Mouse (Mus musculus) gastrocnemius, adult 2 months (tissue): Measurements from ENCODE around the gene Mblac2. TPM values are rescaled to one million over a fixed set of nuclear protein-coding genes. Genes with fewer than 3 reads are reported as not detected.

Source experiments
- DNase-seq: peaks from one replicate; pipeline ENCODE4 v3.0.0; 2022
- H3K27ac ChIP-seq: fragments of 200-600 bp; 2 replicates; pipeline ENCODE4 v1.8.1; 2022; ENCODE audit warnings: mild to moderate bottlenecking
- H3K4me3 ChIP-seq: fragments of 200-600 bp; 2 replicates; pipeline ENCODE4 v1.8.1; 2022; ENCODE audit warnings: mild to moderate bottlenecking, moderate library complexity
- CTCF ChIP-seq: fragments of 200-600 bp; IDR thresholded peaks from 2 replicates; pipeline ENCODE4 v1.8.1; 2022; ENCODE audit warnings: antibody characterized with exemption, mild to moderate bottlenecking, moderate library complexity
- intact Hi-C: fragments of 180-260 bp; cut with DNase I; formaldehyde crosslinking; loops from one replicate; pipeline ENCODE4 v1.15.1; 2025
- total RNA-seq, 2 experiments: library from RNA; stranded (reverse); gene quantifications; 2 replicates each; pipeline ENCODE4 v1.2.3; 2021

Mblac2 gene
- total RNA-seq, 2 experiments from 2014 or later, result 1.6 to 2.0 TPM

DNA sequence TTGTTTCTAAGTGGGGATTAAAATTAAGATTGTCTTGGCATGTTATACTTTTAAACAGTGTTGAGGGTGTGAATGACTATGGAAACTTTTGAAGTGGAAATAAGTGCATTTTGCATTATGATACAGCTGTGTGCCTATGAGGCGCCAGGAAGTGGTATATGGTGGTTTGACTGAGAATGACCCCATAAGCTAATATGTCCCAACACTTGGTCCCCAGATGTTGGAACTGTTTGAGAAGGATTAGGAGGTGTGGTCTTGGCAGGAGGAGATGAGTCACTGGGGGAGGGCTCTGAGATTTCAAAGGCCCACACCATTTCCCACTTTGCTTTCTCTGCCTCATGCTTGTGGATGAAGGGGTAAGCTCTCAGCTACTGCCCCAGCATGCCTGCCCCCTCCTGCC, 44.2 kb downstream of the Mblac2 start:
- Histone ChIP-seq H3K27ac (no peak overlapping the region), H3K4me3 (no peak overlapping the region)
- intact Hi-C loops, result no loop called here
- DNase-seq, result no peak
- no peak for TF ChIP-seq CTCF

GRCm38 (mm10) chr13:81757058-81757660, 46.0 kb downstream of the Mblac2 start:
- intact Hi-C loops, result no loop called here
- H3K4me3 ChIP-seq, result no peak overlapping the region
- no peak for DNase-seq
- H3K27ac ChIP-seq, result no peak overlapping the region
- TF ChIP-seq CTCF, result no peak

GRCm38 (mm10) chr13:81760379-81760778, 49.2 kb downstream of the Mblac2 start:
- peak; percentile 74 for TF ChIP-seq CTCF
- DNase-seq, result no peak
- H3K27ac ChIP-seq, result no peak overlapping the region
- intact Hi-C loops, result loop anchor here (5.0 kb wide), 2 partner anchors 103 to 118 kb away; partner anchors contain the start of gene Lysmd3
- no peak overlapping the region for H3K4me3 ChIP-seq

DNA sequence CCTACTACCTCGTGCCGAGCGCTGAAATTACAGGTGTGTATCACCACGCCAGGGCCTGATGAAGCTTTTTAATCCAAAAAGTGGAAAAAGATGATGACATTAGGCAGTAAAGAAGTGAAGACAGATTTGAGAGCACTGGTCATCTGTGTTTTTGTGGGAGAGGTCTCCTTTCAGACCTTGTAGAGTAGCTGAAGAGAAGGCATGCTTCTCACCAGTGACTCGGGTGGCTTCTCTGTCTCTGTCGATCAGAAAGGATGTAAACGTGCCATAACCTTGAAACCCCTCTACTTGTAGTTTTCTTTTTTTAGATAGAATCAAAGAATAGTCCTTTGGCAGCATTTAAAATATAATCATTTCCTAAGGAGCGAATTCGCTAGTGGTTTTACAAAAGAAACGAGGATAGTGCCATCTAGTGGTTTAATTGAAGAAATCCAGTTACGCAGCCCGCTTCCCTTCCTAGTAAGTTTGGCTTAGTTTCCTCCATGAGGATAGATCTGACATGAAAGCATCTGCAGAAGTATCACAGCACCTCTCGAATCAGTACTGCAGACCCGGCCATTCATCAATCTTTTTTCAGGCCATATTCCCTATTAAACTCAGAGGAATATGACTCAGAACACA, 50.5 kb downstream of the Mblac2 start:
- TF ChIP-seq CTCF, result peak; percentile 83
- intact Hi-C loops, result loop anchor here (1.0 to 5.0 kb wide), 3 partner anchors 104 to 322 kb away; partner anchors contain the start of gene Lysmd3
- no peak for DNase-seq
- Histone ChIP-seq H3K4me3 (peak overlapping the region; percentile 62), H3K27ac (no peak overlapping the region)

DNA sequence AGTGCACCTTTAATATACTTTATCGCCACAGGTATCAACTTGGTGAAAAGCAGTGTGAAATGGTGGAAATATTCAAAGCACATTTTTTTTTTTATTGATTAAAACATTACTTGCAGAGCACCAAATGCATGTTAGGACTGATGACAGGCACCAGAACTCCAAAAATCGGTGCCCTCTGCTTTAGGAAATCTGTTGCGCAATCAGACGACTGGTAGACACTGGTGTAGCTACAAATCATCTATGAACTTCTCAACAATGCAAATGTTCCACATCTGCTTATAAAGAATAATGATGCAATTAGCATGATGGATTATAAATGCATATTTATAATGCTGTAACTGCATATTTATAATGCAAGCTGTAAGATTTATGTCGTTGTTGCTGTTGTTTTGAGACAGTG, 53.0 kb downstream of the Mblac2 start:
- no peak for TF ChIP-seq CTCF
- no peak for DNase-seq
- H3K4me3 ChIP-seq, result no peak overlapping the region
- no peak overlapping the region for H3K27ac ChIP-seq
- intact Hi-C loops, result loop anchor here (5.0 kb wide), 2 partner anchors 107 to 122 kb away; partner anchors contain the start of gene Lysmd3

- DNase-seq, result peak; percentile 73
- intact Hi-C loops, result loop anchor here (5.0 kb wide), 1 partner anchor 175 kb away; no protein-coding TSS in a partner anchor
- TF ChIP-seq CTCF, result peak; percentile 83; the same call in 1 of the 2 replicates
- Histone ChIP-seq H3K4me3 (no peak overlapping the region), H3K27ac (no peak overlapping the region)
These were observed 56.0 kb downstream of the Mblac2 start for GRCm38 (mm10) chr13:81767038-81767659.

GRCm38 (mm10) chr13:81776217-81776616, 65.1 kb downstream of the Mblac2 start:
- H3K27ac ChIP-seq, result no peak overlapping the region
- intact Hi-C loops, result no loop called here
- H3K4me3 ChIP-seq, result no peak overlapping the region
- TF ChIP-seq CTCF, result no peak
- DNase-seq, result no peak

- no peak for TF ChIP-seq CTCF
- intact Hi-C loops, result loop anchor here (2.0 to 5.0 kb wide), 2 partner anchors 126 to 900 kb away; partner anchors contain the start of genes Arrdc3 and Lysmd3
- peak overlapping the region; percentile 100 for H3K27ac ChIP-seq
- no peak for DNase-seq
- H3K4me3 ChIP-seq, result peak overlapping the region; percentile 84
These were observed 71.3 kb downstream of the Mblac2 start for GRCm38 (mm10) chr13:81782475-81782874.

DNA sequence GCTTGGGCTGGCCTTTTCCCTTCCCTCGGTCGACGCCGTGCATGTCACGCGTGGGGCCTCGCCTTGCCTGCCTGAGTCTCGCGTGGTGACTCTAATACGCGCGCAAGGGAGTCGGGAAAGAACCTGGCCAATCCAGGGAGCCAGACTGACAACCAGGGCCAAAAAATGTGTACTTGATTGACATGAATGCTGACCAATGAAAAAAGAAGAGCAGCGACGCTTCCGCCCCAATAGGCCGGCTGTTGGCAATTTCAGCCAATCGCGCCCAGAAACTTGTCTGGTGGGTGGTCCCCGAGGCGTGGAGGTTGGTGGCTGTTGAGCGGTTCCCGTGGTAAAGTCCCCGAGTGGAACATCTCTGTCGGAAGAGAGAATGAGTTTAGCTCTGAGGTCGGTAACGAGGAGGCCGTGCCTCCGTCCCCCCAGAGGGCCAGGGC, 71.8 kb downstream of the Mblac2 start, which contains the start of gene Cetn3:
Cetn3 (plus strand) TSS at position 107 of the 434 bp plus-strand sequence.
- H3K4me3 ChIP-seq, result peak within 1 kb of the TSS; percentile 84
- DNase-seq, result peak; percentile 94
- TF ChIP-seq CTCF, result no peak
- intact Hi-C loops, result loop anchor here (2.0 to 5.0 kb wide), 2 partner anchors 126 to 901 kb away; partner anchors contain the start of genes Arrdc3 and Lysmd3
- peak within 1 kb of the TSS; percentile 100 for H3K27ac ChIP-seq

- peak; percentile 99 for DNase-seq
- intact Hi-C loops, result loop anchor here (2.0 to 5.0 kb wide), 2 partner anchors 127 to 901 kb away; partner anchors contain the start of genes Arrdc3 and Lysmd3
- peak overlapping the region; percentile 100 for H3K27ac ChIP-seq
- no peak for TF ChIP-seq CTCF
- H3K4me3 ChIP-seq, result peak overlapping the region; percentile 84
These were observed 72.5 kb downstream of the Mblac2 start for GRCm38 (mm10) chr13:81783405-81784342.

- no peak for TF ChIP-seq CTCF
- Histone ChIP-seq H3K4me3 (no peak overlapping the region), H3K27ac (no peak overlapping the region)
- intact Hi-C loops, result no loop called here
- DNase-seq, result no peak
These were observed 74.8 kb downstream of the Mblac2 start for GRCm38 (mm10) chr13:81785766-81786480.
